ENCODE assay signal across 9 mouse cellular contexts in genomic region chr2:59838825-59839224, GRCm38 (mm10). TPM values are rescaled to one million over a fixed set of nuclear protein-coding genes. Genes with fewer than 3 reads are reported as not detected.
A peak's percentile ranks its signal among the peaks of the same experiment; 100 is the strongest.
DNase-seq lines count a peak whose midpoint lies in the region; TF ChIP-seq lines count a peak whose summit lies in the region.
"Had no signal": no experiment of that assay in that cellular context is flagged by ENCODE, and none has a peak within 500 bp of the region (broad histone marks: within the 10 kb centered on the region; RNA-seq: fewer than 3 reads in every experiment).

No protein-coding gene starts in this region.

- peak; percentile 41 to 64 for DNase-seq in adrenal gland, adult (ENCODE audit: inconsistent age in 2 of 2, low spot score in 1 of 2)
- DNase-seq in adrenal gland, postnatal 4 days (ENCODE audit: low spot score in 2 of 2) = no peak
- DNase-seq in layer of hippocampus, adult 2 months (ENCODE audit: low spot score in 2 of 2) = no peak
- DNase-seq in layer of hippocampus, postnatal 25 days (ENCODE audit: extremely low spot score in 1 of 2, low spot score in 1 of 2) = no peak
- DNase-seq in kidney, adult 18-20 months = peak; percentile 47
- DNase-seq in lung, postnatal 14 days = peak; percentile 55
- no peak for DNase-seq in cerebellum, postnatal 14 days
- no peak for DNase-seq in frontal cortex, postnatal 25 days (ENCODE audit: low spot score in 2 of 2)
- DNase-seq: cerebellum, adult 9-11 months had no signal

- TF ChIP-seq CTCF in layer of hippocampus, adult 2 months (conservative IDR thresholded peaks at IDR 0.05) = no peak

- no peak overlapping the region for H3K4me3 ChIP-seq in layer of hippocampus, adult 2 months

- H3K27ac ChIP-seq in layer of hippocampus, adult 2 months = peak overlapping the region; percentile 61; the same call in 1 of the 2 replicates

RNA-seq across cellular contexts. Expression of gene Wdsub1, which starts 43.6 kb away (rescaled TPM):
- 10 to 100 TPM; 26.1 to 26.6 TPM for total RNA-seq in adrenal gland, postnatal 4 days (2021)
- total RNA-seq in layer of hippocampus, adult 2 months (2021) = 10 to 100 TPM; 22.6 to 23.7 TPM
- total RNA-seq in layer of hippocampus, postnatal 25 days (2021) = 10 to 100 TPM; 19.5 to 21.8 TPM

Comparison
In these comparisons a context has a peak if more than half of its experiments do, and no peak if none do; other contexts are left out.
1. DNase-seq: peak in adrenal gland, adult (2 of 2), kidney, adult 18-20 months (single experiment) and lung, postnatal 14 days (single experiment); none in adrenal gland, postnatal 4 days (0 of 2), layer of hippocampus, adult 2 months (0 of 2), layer of hippocampus, postnatal 25 days (0 of 2), cerebellum, postnatal 14 days (0 of 2) and frontal cortex, postnatal 25 days (0 of 2).